Mouse (Mus musculus) heart, postnatal 36 days (tissue): ENCODE results near the gene Hist1h2bh. TPM values are rescaled to one million over a fixed set of nuclear protein-coding genes. Genes with fewer than 3 reads are reported as not detected.

Experiments used
- DNase-seq, 2 experiments: peaks; one replicate each; pipeline ENCODE4 v3.0.0; 2021 to 2022
- intact Hi-C: fragments of 180-260 bp; cut with DNase I; formaldehyde crosslinking; loops from one replicate; pipeline ENCODE4 v1.15.1; 2025
- total RNA-seq, 2 experiments: library from RNA; stranded (reverse); gene quantifications; 2 replicates each; pipeline ENCODE4 v1.2.3; 2021

Gene Hist1h2bh
- total RNA-seq, 2 experiments from 2014 or later = 0.94 to 1.9 TPM

DNA sequence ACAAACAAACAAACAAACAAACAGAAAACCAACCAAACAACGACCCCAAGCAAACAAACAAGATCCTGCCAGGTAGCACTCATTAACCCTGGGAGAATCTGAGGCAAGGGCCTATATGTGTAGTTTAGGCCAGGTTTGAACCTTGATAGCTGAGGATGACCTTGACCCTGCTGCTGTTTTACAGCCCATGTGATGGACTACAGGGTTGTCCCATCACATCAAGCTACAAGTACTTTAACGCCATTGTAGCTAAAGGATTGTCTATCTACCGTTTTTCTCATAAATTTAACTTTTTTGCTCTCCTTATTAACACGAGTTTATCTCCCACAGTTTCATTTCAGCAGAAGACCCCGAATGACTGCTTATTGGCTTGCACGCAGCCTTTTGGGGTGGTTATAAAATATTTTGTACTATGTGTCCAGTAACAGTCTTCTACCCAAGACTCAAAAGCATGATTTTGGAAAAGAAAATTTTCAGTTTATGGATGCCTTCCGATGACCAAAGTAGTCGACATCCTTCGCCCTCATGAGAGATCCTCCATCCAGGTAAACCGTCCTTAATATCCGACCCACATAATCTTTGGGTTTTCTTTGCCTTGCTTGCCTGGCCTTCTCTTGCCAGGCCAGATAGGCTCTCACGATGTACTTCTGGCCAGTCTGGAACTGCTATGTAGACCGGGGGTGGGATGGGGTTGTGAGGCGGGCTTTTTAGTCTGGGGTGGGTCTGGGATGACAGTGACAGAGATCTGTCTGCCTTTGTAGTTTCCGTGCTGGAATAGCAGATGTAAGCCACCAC, 27.2 kb downstream of the Hist1h2bh start:
- DNase-seq = no peak
- intact Hi-C loops = loop anchor here (2.0 to 10.0 kb wide), 3 partner anchors 51 to 1571 kb away; partner anchors contain the start of genes Btn1a1, Zfp184 and Zfp322a

DNA sequence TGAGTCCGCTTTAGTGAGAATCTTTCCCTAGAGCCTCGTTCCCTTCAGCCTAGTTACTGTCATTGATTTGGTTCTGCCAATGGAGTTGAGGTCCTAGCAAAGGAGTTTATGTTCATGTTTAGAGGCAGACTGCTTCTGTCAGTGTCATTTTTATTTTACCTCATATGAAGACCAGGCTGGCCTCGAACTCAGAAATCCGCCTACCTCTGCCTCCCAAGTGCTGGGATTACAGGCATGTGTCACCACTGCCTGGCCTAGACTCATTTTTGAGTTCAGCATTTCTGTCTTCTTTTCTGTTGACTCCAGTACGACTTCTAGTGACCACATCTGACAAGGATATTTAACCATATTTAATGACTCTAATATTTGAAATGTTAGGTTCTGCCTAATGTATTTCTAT, 27.9 kb downstream of the Hist1h2bh start:
- DNase-seq = no peak
- intact Hi-C loops = loop anchor here (5.0 to 10.0 kb wide), 2 partner anchors 148 to 1570 kb away; partner anchors contain the start of genes Zfp184 and Zfp322a

DNA sequence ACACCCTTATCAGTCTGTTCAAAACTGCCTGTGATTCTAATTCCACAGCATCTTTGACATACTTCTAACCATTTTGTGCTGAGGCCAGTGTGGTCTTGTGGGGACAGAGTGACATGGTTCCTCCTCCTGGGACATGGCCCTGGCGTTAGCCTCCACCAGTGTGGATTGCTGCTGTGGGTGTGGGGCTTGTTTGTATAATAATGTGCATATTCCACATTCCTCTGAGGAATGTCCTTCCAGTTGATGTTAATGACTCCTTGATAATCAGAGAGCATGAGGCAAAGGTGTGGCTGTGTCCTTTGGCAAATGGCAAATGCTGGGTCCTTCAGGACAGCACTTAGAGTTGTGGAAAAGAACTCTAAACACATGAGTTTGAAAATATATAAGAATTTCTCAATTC, 29.7 kb downstream of the Hist1h2bh start:
- intact Hi-C loops = loop anchor here (10.0 kb wide), 1 partner anchor 1569 kb away; the partner anchor contains the start of gene Zfp184
- no peak for DNase-seq

DNA sequence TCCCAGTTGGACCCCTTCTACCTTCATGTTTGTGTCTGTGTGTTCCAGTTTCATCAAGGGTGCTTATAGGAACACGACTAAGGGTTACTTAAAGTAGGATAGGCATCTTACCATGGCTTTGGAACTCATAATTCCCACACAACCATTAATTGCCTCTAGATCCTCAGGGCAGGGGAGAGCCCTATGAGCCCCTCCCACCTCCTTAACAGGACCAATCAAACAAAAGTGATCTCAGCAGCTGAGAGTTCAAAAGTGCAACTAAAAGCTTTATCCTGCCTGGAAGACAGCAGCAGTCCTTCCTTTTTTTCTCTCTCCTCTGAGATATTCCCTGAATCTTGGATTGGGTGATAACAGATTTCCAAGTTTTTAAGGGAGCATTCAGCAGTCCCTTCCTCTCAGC, 33.1 kb downstream of the Hist1h2bh start:
- intact Hi-C loops = loop anchor here (10.0 kb wide), 1 partner anchor 1565 kb away; the partner anchor contains the start of gene Zfp184
- no peak for DNase-seq

DNA sequence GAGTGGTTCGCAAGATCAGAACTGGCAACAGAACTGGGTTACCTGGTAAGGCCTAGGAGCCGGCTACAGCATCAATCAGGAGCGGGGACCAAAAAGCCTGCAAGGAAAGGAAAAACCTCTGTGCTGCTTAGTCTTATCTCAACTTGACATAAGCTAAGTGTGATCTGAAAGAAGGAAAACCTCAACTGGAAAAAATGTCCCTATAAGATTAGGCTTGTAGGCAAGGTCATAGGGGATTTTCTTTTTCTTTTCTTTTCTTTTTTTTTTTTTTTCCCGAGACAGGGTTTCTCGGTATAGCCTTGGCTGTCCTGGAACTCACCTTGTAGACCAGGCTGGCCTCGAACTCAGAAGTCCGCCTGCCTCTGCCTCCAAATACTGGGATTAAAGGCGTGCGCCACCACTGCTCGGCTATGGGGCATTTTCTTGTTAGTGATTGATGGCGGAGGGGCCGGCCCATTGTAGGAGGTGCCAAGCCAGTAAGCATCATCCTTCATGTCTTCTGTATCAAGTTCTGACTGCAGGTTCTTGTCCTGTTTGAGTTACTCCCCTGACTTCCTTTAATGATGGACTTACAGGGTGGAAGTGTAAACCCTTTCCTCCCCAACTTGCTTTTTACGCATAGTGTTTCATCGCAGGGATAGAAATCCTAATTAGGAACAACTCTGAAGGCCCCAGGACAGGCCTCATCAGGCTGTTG, 36.2 kb downstream of the Hist1h2bh start:
- DNase-seq = no peak
- intact Hi-C loops = no loop called here

DNA sequence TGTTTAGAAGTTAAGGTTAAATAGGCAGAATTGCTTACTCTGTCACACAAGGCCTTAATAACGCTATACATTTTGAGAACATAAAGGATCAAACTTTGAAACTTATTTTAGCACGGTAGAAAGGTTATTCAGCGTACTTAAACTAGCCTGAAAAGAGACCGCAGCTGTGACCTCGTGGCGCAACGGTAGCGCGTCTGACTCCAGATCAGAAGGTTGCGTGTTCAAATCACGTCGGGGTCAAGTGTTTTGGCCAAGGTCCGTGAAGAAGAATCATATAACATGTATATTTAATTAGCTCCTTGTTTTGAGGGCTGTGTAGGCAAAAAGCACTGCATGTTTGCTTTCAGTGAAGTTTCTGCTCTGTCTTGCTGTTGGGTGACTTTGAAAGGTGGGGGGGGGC, 36.8 kb downstream of the Hist1h2bh start:
- DNase-seq = peak in 1 of 2 experiments; percentile 51

DNA sequence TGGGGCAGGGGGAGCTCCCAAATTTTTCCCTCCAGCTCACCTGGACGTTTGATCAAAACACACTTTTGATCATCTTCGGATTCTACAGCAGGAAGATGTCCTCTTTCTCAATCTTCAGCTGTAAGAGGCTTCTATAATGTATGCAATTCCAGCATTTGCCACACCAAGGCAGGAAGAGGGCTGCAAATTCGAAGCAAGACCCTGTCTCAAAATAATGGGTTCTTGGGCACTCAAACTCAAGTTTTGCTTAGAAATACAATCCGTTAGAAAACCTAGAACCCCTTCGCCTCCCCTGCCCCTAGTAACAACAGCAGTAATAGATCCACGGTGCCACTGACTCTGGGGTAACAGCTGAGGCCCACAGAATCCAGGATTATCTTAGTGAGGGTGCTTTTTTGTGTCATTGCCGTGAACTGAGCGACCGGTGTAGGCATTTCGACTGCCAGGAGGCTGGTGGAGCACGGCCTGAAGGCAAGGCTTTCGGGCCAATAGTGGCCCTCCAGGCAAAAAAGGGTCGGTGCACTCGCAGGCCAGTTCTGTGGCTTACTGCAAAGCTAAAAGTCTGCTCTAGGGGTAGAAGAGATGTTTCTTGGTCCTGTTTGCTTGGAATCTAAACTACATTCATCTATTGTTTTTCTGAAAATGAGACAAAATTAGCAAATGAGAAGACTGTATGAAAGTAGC, 37.4 kb downstream of the Hist1h2bh start:
- intact Hi-C loops = loop anchor here (2.0 kb wide), 1 partner anchor 39 kb away; no protein-coding TSS in a partner anchor
- no peak for DNase-seq

More for the DNA sequence above, 36.8 kb downstream of the Hist1h2bh start:
- intact Hi-C loops = no loop called here

DNA sequence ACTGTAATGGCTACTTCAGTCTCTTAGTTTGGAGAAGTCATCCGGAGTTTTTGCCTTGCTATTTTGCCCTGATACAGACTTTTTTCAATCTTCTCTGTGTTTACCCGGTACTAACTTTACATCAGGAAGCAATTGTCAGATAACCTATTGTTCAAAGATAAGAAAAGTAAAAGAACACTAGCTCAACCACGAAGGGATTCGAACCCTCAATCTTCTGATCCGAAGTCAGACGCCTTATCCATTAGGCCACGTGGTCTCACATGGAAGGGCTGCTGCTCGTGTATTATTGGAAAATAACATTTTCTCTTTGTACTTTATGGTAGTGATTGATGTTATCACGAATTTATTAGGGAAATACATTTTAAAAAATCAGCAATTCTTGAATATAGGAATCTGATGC, 39.4 kb downstream of the Hist1h2bh start:
- DNase-seq = peak; percentile 31 to 53
- intact Hi-C loops = loop anchor here (2.0 kb wide), 1 partner anchor 37 kb away; no protein-coding TSS in a partner anchor

DNA sequence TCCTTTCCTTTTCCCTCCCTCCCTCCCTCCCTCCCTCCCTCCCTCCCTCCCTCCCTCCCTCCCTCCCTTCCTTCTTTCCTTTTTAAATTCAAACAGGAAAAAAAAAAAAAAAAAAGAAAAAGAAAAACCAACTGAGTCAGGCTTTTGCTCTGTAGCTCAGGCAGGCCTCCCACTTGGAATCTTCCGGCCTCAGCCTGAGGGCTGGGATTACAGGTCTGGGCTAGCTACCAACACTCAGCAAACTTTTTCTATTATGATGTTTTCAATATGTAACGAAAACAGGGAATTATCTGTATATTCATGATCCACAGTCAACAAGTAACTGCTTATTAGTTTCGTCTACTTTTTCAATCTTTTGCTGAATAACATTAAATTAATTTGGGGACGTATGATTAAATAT, 40.3 kb downstream of the Hist1h2bh start:
- DNase-seq = no peak
- intact Hi-C loops = no loop called here

DNA sequence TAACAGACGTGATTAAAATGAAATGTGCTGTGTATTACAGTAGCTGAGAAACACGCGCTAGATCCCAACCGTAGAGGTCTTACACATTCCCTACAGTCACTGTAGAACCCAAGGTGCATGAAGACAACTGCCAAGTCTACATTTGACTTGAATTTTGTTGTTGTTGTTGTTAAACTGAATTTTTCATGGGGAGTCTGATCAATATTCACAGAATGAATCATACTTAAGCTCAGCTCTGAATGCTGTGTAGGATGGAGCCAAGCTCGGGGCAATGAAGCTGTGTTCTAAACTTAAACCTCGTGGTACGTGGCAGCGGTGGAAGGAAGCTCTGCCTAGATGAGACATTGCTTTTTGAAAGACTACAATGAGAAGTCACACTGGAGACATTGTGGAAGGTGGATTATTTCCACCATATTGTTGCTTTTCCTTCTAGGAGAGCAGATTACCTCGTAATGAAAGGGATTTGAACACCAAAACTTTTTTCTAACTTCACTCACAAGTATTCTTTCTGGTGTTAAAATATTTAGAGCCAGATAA, 41.1 kb downstream of the Hist1h2bh start:
- DNase-seq = no peak
- intact Hi-C loops = no loop called here

DNA sequence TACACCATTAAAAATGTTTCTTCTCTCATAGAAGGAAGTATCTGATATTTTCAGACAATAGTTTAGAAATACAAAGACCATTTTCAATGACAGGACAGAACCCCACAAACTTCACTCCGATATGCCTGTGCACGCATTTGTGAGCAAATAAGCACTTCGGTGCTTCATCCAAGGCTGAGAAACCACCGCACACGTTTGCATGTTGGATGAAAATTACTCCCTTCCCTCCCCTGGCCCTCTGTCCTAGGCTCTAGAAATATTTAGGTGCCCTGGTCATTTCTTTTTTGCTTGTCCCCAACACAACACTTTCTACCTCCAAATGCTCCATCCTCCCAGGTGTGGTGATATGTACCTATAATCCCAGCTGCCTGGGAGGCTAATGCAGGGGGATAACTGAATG, 41.7 kb downstream of the Hist1h2bh start:
- intact Hi-C loops = no loop called here

DNA sequence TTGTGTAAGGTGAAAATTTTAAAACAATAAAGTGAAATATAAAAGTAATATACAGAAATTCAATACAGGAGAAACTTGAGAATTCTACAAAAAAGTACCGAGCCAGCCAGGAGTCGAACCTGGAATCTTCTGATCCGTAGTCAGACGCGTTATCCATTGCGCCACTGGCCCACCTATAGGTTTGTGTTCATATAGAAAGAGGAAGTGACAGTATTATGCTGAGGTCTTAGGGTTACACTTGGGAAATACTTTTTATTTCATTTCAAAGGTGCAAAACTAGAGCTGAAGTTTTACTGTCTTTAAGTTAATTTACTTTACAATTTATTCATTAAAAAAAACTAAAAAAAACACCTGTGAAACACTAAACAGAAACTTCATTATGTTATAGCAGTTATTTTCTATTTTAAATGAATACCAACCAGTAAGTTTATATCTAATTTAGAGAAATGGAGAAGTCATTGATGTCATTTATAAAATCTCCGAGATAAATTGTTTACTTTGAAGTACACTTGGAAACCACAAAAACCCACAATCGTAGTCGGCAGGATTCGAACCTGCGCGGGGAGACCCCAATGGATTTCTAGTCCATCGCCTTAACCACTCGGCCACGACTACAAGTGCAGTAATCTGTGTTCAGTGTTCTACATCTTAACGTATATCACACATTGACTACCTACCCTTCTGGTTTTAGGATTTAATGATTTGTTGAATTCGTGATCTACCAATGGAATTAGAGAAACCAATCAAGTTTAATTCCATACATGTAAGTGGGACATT, 42.6 kb downstream of the Hist1h2bh start:
- DNase-seq = peak; percentile 50 to 58
- intact Hi-C loops = no loop called here

More for the DNA sequence above, 41.7 kb downstream of the Hist1h2bh start:
- DNase-seq = no peak

DNA sequence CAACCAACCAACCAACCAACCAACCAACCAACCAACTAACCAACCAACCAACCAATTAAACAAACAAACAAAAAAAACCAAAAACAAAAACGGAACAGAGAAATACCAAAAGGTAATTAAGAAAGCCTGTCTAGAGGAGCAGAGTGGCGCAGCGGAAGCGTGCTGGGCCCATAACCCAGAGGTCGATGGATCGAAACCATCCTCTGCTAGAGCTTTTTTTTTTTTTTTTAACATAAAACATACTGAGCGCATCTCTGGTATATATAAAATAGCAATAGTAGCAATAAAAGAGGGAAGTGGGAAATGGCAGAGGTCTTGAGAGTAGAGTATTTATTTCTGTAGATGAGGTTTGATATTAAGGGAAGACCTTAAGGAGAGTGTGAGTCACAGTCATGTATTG, 43.2 kb downstream of the Hist1h2bh start:
- intact Hi-C loops = no loop called here
- DNase-seq = no peak

DNA sequence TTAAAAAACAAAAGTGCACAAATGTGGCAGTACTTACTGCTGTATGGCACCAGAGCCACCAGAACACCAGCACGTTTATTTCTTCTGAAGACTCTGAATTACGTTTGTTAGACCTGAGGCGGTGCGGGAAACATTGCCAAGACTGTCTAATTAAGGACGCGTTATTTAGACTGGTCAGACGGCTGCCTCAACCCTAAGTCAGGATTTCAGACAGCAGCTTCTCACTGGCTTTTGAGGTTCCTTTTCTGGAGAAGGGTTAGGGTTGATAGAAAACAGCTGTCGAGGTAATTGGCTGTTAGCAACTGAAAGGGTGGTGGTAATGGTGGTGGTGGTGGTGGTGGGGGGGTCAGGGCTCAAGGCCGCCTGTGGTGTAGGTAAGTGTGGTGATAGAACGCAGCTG, 44.5 kb downstream of the Hist1h2bh start:
- intact Hi-C loops = no loop called here
- no peak for DNase-seq

DNA sequence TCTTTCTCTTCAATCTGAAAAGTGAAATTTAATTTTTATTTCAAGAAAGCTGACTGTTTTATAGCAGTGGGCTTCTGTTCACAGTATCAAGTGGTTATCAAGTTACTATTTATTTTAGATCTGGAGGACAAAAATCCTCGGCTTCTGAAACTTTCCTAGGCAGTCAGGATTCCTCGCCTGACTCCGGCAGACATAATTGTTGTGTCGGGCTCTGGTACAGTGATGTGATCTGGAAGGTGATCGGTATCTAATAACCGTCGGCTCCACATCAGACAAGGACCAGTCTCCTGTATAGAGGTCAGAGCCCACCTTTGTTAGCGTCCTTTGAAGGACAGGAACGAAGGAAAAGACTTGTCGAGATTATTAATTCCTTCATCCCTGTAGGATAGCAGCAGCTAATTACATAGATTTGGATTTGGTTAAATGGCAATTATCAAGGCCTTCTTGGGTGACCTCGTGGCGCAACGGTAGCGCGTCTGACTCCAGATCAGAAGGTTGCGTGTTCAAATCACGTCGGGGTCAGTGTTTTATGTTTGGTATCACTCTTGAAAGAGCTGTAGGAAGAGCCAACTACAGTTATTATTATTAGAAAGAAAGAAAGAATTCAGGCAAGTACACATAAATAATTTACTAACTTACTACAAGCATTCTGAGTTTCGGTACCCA, 45.4 kb downstream of the Hist1h2bh start:
- peak in 1 of 2 experiments; percentile 9 for DNase-seq
- intact Hi-C loops = no loop called here

DNA sequence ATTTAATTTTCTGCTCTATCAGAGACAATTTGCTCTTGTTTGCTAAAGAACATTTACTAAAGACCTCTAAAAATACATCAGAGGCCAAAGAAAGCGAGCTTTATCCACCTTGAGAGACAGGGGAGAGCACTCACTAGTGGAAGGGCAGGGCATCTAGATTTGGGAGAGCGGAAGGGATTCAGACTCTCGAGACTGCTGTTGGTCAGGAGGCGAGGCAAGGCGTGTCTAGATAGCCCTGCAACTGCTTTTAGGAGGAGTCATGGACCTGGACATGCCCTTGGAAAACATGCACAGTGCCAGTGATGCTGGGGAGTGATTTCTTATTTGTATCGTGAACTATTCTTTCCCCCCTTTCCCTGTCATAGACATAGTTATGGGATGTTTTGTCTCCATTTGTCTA, 47.7 kb downstream of the Hist1h2bh start:
- intact Hi-C loops = no loop called here
- no peak for DNase-seq

DNA sequence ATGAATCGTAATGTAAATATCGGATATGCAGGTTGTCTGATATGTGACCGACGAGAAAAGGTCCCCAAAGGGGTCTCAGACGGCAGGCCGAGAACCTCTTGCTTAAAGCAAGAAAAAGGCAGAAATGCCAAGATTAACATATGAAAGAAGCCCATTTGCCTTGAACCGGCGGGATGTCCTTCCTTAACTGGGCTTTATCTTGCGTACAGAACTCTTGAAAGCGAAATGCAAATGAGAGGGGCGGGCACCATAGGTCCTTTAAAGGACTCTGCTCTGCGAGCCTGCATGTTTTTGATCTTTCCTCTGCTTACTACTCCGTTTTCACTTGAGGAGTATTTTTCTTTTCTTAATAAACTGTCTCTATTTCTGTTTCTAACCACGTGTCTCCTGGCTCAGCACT, 51.2 kb downstream of the Hist1h2bh start:
- DNase-seq = no peak
- intact Hi-C loops = no loop called here
